Mouse (Mus musculus): Measurements from ENCODE around the gene Gm10642. TPM values are rescaled to one million over a fixed set of nuclear protein-coding genes. Genes with fewer than 3 reads are reported as not detected.

The Gm10642 gene
- polyA plus RNA-seq, 1 experiment from 2014 or later = 0.24 TPM

- Histone ChIP-seq H3K4me3 (no peak overlapping the region), H3K4me2 (replicated peaks) (no peak overlapping the region), H3K9me3 (no peaks in the 10 kb centered on the region), H3K36me3 (no peaks in the 10 kb centered on the region), H3K4me1 (peaks cover 12% of the 10 kb centered on the region), H3K9ac (replicated peaks) (no peak overlapping the region), H3K27ac (replicated peaks) (no peak overlapping the region), H3K27me3 (no peaks in the 10 kb centered on the region)
- 86% methylated on average over 5 of the region's 5 CpGs for whole genome bisulfite sequencing
- ATAC-seq (replicated peaks) = no peak
These were observed 19.9 kb downstream of the Gm10642 start for GRCm38 (mm10) chr9:70675961-70676360.

GRCm38 (mm10) chr9:70678682-70679131, 22.7 kb downstream of the Gm10642 start, which contains the start of gene Adam10:
TSS of gene Adam10 (plus strand) at chr9:70678997.
- peak within 1 kb of the TSS; percentile 99 for H3K27ac ChIP-seq (replicated peaks)
- under 1% methylated on average over 48 of the region's 48 CpGs for WGBS
- H3K9me3 ChIP-seq = no peaks in the 10 kb centered on the region
- H3K4me1 ChIP-seq = peaks cover 24% of the 10 kb centered on the region
- peak; percentile 99 for ATAC-seq (replicated peaks)
- no peaks in the 10 kb centered on the region for H3K36me3 ChIP-seq
- peak within 1 kb of the TSS; percentile 99 for H3K4me3 ChIP-seq
- H3K4me2 ChIP-seq (replicated peaks) = peak within 1 kb of the TSS; percentile 75
- no peaks in the 10 kb centered on the region for H3K27me3 ChIP-seq
- H3K9ac ChIP-seq (replicated peaks) = peak within 1 kb of the TSS; percentile 85

GRCm38 (mm10) chr9:70679132-70680091, 23.4 kb downstream of the Gm10642 start:
- peak; percentile 77 for ATAC-seq (replicated peaks)
- Histone ChIP-seq H3K4me3 (peak overlapping the region; percentile 99), H3K27me3 (no peaks in the 10 kb centered on the region), H3K36me3 (no peaks in the 10 kb centered on the region), H3K9ac (replicated peaks) (peak overlapping the region; percentile 85), H3K27ac (replicated peaks) (peak overlapping the region; percentile 99), H3K9me3 (no peaks in the 10 kb centered on the region), H3K4me1 (peaks cover 24% of the 10 kb centered on the region), H3K4me2 (replicated peaks) (peak overlapping the region; percentile 75)
- under 1% methylated on average over 84 of the region's 103 CpGs for WGBS

GRCm38 (mm10) chr9:70682202-70682601, 26.2 kb downstream of the Gm10642 start:
- H3K4me3 ChIP-seq = no peak overlapping the region
- H3K27me3 ChIP-seq = no peaks in the 10 kb centered on the region
- peaks cover 24% of the 10 kb centered on the region for H3K4me1 ChIP-seq
- no peak overlapping the region for H3K4me2 ChIP-seq (replicated peaks)
- WGBS = 91% methylated on average over 1 of the region's 1 CpGs
- H3K9ac ChIP-seq (replicated peaks) = no peak overlapping the region
- no peaks in the 10 kb centered on the region for H3K36me3 ChIP-seq
- no peaks in the 10 kb centered on the region for H3K9me3 ChIP-seq
- H3K27ac ChIP-seq (replicated peaks) = no peak overlapping the region
- ATAC-seq (replicated peaks) = no peak

DNA sequence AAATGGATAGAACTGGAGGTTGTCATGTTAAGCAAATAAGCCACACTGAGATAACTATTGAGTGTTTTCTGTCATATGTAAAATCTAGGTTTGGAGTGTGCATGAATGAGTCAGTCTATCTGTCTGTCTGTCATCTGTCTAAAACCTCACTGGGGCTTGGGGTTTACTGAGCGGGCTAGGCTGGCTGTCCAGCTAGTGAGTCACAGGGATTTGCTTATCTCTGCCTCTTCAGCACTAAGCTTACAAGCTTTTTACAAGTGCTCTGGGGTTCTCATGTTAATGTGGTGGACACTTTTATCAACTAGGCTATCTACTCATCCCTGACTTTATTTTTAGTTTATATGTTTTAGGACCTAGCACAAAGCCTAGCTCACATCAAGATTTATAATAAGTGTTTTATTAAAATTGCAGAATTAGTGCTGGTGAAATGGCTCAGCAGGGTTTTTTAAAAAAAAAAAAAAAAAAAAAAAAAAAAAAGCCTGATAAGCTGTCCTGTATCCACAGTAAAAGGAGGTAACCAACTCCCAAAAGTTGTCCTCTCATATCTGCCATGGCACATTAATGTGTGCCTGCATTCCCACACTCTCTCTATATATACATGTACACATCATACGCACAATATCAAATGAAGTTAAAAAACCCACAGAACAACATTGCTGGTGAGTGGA, 32.4 kb downstream of the Gm10642 start:
- no peak overlapping the region for H3K4me3 ChIP-seq
- no peaks in the 10 kb centered on the region for H3K4me1 ChIP-seq
- no peaks in the 10 kb centered on the region for H3K27me3 ChIP-seq
- H3K36me3 ChIP-seq = no peaks in the 10 kb centered on the region
- no peak for ATAC-seq (replicated peaks)
- 90% methylated on average over 2 of the region's 2 CpGs for WGBS
- no peaks in the 10 kb centered on the region for H3K9me3 ChIP-seq
- H3K27ac ChIP-seq (replicated peaks) = no peak overlapping the region
- H3K4me2 ChIP-seq (replicated peaks) = no peak overlapping the region
- H3K9ac ChIP-seq (replicated peaks) = no peak overlapping the region

DNA sequence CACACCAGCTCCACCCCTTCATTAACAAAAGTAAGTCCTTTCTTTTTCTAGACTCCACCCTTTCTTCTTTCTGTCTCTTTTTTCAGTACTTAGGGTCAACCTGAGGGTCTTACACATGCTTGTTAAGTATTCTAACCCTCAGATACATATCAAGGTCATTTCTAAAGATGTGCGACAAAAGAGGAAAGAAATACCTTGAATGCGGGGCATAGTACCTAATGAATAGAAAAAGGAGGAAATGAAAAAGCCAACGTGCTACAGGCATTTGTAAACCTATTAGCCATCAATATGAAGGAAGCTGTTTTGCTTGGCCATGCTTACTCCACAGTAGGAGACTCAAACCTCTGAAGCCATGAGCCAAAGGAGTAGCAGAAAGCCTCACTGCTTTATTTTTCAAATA, 33.9 kb downstream of the Gm10642 start:
- no peaks in the 10 kb centered on the region for H3K4me1 ChIP-seq
- H3K4me2 ChIP-seq (replicated peaks) = no peak overlapping the region
- no peak overlapping the region for H3K9ac ChIP-seq (replicated peaks)
- ATAC-seq (replicated peaks) = no peak
- no peaks in the 10 kb centered on the region for H3K36me3 ChIP-seq
- WGBS = 67% methylated on average over 3 of the region's 3 CpGs
- no peak overlapping the region for H3K4me3 ChIP-seq
- no peaks in the 10 kb centered on the region for H3K27me3 ChIP-seq
- no peaks in the 10 kb centered on the region for H3K9me3 ChIP-seq
- no peak overlapping the region for H3K27ac ChIP-seq (replicated peaks)

- Histone ChIP-seq H3K36me3 (no peaks in the 10 kb centered on the region), H3K4me2 (replicated peaks) (no peak overlapping the region), H3K4me1 (no peaks in the 10 kb centered on the region), H3K9ac (replicated peaks) (no peak overlapping the region), H3K9me3 (no peaks in the 10 kb centered on the region), H3K4me3 (no peak overlapping the region), H3K27ac (replicated peaks) (no peak overlapping the region), H3K27me3 (no peaks in the 10 kb centered on the region)
- ATAC-seq (replicated peaks) = no peak
These were observed 34.5 kb downstream of the Gm10642 start for GRCm38 (mm10) chr9:70690579-70690978.

- Histone ChIP-seq H3K27ac (replicated peaks) (no peak overlapping the region), H3K4me3 (no peak overlapping the region), H3K27me3 (no peaks in the 10 kb centered on the region), H3K4me2 (replicated peaks) (no peak overlapping the region), H3K9ac (replicated peaks) (no peak overlapping the region), H3K9me3 (no peaks in the 10 kb centered on the region), H3K4me1 (no peaks in the 10 kb centered on the region), H3K36me3 (no peaks in the 10 kb centered on the region)
- WGBS = 86% methylated on average over 2 of the region's 2 CpGs
- ATAC-seq (replicated peaks) = no peak
These were observed 36.0 kb downstream of the Gm10642 start for GRCm38 (mm10) chr9:70691772-70692693.

GRCm38 (mm10) chr9:70695723-70696122, 39.7 kb downstream of the Gm10642 start:
- no peak overlapping the region for H3K4me3 ChIP-seq
- no peaks in the 10 kb centered on the region for H3K9me3 ChIP-seq
- H3K4me2 ChIP-seq (replicated peaks) = no peak overlapping the region
- H3K9ac ChIP-seq (replicated peaks) = no peak overlapping the region
- no peak overlapping the region for H3K27ac ChIP-seq (replicated peaks)
- no peaks in the 10 kb centered on the region for H3K27me3 ChIP-seq
- WGBS = 91% methylated on average over 2 of the region's 2 CpGs
- H3K4me1 ChIP-seq = peaks cover 3% of the 10 kb centered on the region; the same call in 1 of the 2 replicates
- no peaks in the 10 kb centered on the region for H3K36me3 ChIP-seq
- ATAC-seq (replicated peaks) = no peak

DNA sequence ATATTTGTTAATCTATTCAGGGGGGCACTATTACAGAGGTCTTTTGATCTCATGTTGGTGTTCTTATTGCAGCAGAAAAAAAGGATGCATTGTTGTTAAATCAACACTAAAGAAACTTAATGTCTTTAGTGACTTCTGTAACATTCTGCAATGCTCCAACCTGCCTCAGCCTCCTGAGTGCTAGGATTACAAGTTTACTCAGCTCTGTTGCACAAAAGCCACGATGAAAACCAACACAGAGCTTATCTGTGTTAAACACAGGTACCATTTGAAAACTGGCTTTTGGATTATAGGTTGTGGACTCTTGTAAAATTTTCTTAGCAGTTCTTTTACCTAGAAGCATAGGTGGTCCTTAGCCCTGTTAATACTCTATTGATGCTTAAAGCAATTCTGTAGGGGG, 42.0 kb downstream of the Gm10642 start:
- 91% methylated on average over 1 of the region's 1 CpGs for WGBS
- Histone ChIP-seq H3K27me3 (no peaks in the 10 kb centered on the region), H3K9ac (replicated peaks) (no peak overlapping the region), H3K36me3 (no peaks in the 10 kb centered on the region), H3K4me3 (no peak overlapping the region), H3K27ac (replicated peaks) (no peak overlapping the region), H3K4me2 (replicated peaks) (no peak overlapping the region), H3K4me1 (peaks cover 3% of the 10 kb centered on the region; the same call in 1 of the 2 replicates), H3K9me3 (no peaks in the 10 kb centered on the region)
- no peak for ATAC-seq (replicated peaks)

GRCm38 (mm10) chr9:70703597-70704203, 47.6 kb downstream of the Gm10642 start:
- WGBS = 96% methylated on average over 5 of the region's 5 CpGs
- no peaks in the 10 kb centered on the region for H3K27me3 ChIP-seq
- H3K27ac ChIP-seq (replicated peaks) = no peak overlapping the region
- no peak overlapping the region for H3K9ac ChIP-seq (replicated peaks)
- H3K4me2 ChIP-seq (replicated peaks) = no peak overlapping the region
- H3K4me3 ChIP-seq = no peak overlapping the region
- H3K9me3 ChIP-seq = no peaks in the 10 kb centered on the region
- H3K36me3 ChIP-seq = no peaks in the 10 kb centered on the region
- H3K4me1 ChIP-seq = peaks cover 3% of the 10 kb centered on the region; the same call in 1 of the 2 replicates
- ATAC-seq (replicated peaks) = no peak

All from forebrain, embryonic 15.5 days (tissue).